Mouse (Mus musculus): ENCODE measurements at regions not wholly inside any gene's neighbourhood (a gene's known extent, or its start where the extent isn't known, plus 50 kb on each side); places are given as distances from the start of the nearest gene placed in this dataset.
A peak's percentile ranks its signal among the peaks of the same experiment; 100 is the strongest.

DNA sequence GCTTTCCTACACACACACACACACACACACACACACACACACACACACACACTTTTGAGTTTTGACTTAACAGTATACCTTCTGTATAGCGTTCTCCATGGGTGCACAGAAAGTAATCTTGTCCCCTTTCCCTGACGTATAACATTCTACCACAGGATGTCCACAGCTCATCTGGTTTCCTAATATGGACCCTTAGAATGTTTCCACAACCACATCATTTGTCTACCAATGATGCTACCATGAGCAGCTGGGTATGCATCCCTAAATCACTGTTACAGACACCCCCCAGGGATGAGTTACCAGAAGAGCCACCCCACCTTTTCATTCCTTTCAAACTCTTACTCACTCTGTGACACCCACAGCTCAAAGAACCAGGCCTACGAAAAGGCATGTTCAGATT, 166.8 kb upstream of the Rreb1 start:
- no peak for DNase-seq (ENCODE audit: low read depth, low spot score)

DNA sequence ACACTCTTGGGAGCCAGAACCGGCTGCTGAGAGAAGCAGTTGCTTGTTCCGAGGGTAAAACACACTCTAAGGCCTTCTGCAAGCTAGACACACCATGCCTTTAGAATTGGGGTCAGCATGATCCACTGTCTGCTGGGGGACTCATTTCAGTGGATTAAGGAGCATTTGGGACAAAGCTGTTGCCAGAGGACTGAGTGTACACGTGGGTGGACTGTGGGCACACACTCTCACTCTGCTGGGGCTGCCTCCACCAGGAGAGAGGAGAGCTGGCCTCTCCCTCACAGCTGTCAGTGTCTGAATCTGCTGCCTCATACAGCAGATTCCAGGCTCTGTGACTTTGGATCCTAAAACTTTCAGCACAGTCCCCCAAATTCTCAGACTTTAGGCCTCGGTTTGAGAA, 161.2 kb upstream of the Rreb1 start:
- DNase-seq (ENCODE audit: low read depth, low spot score), result peak; percentile 61

DNA sequence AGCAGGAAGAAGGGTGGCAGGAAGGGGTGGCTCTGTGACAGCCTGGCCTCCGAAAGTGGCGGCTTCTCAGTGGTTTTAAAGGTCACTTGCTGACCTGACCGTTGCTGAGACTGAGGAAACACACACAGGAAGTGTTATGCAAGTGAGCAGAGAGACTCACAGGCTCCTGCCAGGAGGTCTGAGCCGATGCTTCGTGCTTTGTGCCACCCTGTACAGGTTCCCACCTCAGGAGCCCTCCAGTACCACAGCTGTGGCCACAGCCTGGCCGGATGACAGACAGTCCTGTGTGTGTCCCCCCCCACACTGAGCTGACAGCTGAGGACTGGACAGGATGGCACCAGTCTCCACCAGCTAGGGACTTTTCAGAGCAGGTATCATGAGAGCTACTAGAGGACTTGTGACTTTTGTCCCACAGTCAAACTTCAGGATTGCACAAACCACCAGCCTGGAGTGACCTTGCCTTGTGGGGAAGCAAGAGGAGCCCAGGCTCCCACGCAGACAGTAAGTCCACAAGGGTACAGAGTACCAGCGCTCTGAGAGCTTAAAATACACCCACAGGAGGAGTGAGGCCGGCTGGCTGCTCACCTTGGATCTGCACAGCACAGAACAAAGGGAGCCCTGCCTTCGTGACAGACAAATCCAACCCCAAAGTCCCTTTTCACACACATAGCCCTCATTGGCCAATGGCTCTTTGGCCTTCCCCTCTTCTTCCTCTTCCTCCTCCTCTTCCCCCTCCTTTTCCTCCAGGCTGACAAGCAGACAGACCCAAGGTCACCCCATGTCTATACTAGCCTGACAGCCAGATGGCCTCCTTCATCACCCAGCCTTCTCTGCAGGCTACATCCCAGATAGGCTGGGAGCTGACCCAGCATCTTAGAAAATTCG, 158.1 kb upstream of the Rreb1 start:
- DNase-seq (ENCODE audit: low read depth, low spot score), result peak; percentile 41

DNA sequence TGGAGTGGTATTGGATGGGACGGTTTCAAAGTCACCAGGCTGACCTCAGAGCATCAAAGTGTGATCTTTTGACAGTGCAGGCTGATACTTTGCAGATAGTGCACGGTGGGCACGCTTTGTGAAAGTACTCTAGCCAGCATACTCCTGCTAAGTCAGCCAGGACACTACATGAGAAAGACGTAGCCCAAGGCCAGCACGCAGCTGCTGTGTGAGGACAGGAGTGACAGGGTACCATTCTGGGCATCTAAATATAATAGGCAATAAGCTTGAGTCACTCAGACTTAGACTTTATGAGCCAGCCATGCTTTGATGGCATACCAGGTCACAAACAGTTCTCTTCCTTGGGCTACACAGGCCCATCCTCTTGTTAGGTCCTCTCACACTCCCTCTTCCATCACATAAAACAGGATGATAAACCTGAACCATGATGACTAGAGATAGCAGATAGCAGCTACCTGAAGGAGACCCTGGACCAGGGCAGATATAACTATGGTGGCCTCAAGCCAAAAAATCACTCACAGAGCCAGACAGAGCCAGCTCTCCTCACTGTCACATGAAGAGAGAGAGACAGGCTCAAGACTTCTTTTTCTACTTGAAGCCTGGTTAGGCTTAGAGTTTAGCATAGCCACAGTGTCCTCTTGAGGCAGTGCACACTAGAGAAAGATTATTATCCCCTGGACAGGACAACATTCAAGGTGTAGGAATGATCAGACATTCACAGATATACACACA, 156.7 kb upstream of the Rreb1 start:
- no peak for DNase-seq (ENCODE audit: low read depth, low spot score)

DNA sequence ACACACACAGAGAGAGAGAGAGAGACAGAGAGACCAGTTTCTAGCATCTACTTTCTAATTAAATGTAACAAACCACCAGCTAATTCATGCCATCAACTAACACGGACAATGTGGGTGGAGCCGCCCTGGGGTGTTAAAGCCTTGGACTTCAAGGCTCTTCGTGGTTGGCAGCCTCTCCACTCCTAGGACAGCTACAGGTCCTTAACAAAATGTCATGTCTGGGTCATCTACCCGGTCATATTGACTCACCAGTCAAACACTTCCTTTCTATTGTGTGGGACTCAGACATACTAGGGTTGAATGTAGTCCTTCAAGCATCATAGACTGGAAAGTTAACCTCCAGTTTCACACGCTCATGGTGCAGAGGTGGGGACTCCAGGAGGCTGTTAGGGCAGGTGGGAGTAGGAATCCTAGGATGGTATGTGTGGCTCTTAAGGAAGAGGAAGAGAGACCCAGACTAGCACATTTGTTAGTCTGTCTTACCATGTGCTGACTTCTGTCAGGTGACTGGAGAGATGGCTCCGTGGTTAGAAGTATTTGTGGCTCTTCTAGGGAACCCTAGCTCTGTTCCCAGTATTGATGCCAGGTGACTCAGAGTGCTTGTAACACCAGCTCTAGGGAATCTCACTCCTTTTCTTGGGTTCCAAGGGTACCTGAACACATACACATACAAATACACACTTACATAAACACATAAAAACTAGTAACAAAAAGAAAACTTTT, 155.7 kb upstream of the Rreb1 start:
- no peak for DNase-seq (ENCODE audit: low read depth, low spot score)

DNA sequence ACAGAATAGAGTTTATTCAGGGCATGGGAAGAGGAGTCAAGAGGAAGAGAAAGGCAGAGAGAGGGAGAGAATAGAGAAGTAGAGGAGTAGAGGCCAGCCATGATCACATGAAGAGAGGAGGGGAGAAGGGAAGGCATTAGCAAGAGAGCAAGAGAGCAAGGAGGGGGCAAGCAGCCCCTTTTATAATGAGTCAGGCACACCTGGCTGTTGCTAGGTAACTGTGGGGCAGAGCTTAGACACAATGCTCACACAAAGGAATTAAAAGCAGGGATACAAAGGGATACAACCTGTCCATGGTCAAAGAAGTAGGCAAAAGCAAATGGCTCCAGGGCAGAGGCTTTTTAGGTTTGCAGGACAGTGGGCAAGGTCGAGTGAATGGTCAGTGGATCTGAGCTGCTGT, 153.5 kb upstream of the Rreb1 start:
- DNase-seq (ENCODE audit: low read depth, low spot score), result no peak

DNA sequence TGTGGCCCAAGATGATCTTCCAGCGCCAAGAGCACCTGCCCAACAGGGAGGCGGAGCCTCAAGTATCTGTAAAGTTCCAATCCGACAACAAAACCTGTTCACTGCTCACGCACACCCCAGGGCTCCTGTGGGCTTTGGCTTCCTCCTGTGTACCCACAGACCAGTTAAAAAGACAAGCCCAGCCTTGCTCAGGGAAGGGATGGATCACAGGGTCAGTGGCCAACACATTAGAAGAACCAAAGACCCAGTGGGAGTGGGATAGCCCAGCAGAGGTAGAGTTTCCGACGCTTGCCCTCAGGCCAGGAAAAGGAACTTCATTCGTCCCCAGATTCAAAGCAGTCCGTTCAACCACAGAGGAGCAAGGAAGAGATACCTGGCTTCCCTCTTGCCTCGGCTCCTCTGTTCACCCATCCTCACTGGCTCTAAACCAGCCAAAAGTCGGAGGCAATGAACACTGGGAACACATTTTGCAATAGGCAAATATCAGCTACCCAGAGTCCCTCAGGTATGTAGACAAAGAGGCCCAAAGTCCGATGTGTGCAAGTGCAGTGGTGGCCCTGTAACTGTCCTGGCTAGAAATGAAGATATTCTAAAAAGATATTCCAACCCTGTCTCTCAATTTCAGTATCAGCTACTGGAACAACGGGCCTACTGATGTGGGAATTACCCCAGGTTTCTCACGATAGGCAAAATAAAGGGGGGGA, 152.5 kb upstream of the Rreb1 start:
- DNase-seq (ENCODE audit: low read depth, low spot score), result no peak

DNA sequence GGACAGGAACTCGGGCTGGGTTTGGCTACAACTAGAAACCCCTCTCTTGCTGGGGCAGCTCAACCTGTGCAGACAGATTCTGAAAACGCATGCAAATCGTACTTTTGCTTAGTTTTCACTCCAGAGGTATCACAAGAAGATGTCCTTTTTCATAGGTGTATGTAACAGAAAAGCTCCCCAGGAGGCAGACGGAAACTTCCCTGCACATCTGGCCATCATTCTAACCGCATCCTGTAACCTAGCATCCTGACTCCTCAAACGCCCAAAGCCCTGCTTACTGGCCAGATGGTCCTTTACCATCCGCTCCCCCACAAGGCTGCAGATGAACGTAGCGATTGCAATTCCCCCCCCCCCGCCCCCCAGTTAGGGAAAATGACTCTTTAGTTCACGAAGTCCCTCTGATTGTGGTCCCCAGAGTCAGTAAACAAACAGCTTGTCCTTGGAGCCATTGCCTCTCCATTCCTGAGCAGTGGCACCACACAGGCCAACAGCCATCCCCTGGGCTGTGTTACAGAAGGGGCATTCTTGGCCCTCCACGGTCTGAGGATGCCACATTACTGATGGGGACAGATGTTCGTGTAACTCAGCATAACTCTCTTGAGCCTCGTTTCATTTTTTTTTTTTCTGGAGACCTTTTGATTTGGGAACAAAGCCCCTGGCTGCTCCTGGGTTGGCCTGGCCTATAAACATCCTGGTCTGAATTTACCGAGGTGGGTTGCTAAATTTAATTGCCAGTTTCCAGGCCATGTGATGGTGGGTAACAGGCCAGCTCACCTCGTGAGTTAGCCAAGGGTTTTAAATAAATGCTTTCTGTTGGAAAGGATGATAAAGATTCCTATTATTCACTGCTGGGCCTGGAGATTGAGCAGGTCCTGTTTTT, 149.6 kb upstream of the Rreb1 start:
- DNase-seq (ENCODE audit: low read depth, low spot score), result no peak

DNA sequence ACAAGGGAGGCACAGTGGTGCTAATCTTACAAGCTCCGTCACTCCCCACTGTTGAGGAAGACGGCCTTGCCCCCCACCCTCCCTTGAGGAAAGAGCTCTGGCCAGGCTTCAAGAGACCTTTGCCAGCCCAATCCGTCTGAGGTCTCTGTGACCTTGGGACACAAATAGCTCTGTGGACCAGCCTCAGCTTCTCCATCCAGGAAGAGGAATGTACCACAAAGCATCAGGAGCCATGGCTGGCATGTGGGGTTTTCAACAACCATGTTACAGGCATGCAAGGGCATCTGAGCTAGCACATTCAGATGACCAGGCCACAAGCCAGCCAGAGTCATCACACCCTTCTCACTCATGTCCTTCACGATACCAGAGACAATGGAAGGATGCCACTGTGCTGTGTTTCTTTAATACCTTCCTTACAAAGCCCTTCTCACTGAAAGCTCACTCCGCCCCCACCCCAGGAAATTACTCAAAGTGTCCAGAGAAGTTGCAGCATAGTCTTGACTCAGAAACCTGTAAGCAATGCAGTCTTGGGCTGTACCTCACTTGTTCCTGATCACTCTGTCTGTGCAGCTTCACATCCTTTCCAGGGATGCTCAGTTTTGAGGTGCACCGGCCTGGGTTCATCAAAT, 148.8 kb upstream of the Rreb1 start:
- no peak for DNase-seq (ENCODE audit: low read depth, low spot score)

DNA sequence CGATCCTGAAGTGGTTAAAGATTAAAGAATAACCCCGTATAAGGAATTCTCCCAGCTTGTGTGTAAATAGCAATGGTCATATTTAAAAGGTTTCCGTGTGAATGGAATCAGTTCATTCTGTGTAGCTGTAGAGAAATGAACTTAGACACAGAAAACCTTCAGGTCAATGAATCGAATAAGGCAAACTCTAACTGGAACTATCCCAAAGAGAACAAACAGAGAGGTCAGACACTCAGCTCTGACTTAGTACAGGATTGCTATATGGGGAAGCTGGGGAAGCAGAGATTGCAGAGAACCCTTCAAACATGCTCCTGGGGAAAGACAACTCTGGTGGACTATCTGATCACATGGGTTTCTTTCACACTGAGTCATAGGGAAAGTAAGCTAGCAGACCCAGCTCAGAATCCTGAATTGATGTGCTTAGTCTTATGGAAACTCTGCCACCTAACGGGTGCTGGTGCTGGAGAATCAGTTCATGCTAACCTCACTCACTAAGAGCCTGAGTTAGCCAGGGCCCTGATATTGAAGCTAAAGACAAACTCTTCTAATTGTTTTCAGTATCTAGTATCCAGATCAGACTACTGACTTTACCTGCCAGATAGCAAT, 145.3 kb upstream of the Rreb1 start:
- DNase-seq (ENCODE audit: low read depth, low spot score), result no peak

DNA sequence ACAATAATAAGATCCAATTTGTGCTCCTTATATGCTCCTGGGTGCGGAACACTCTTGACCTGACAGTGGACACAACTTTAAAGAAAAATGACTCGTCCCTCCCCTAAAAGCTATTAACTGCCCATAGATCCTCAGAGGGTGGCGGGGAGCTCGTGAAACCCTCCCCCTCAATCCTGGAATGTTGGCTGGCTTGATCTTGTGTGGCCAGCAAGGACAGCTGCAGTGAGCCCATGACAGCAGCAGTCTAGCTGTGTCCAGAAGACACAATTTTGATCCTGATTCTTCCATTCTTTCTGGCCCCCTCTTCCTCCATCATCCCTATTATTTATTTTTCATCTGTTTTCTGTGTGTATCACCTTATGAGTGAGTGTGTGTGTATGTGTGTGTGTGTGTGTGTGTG, 141.8 kb upstream of the Rreb1 start:
- DNase-seq (ENCODE audit: low read depth, low spot score), result no peak

DNA sequence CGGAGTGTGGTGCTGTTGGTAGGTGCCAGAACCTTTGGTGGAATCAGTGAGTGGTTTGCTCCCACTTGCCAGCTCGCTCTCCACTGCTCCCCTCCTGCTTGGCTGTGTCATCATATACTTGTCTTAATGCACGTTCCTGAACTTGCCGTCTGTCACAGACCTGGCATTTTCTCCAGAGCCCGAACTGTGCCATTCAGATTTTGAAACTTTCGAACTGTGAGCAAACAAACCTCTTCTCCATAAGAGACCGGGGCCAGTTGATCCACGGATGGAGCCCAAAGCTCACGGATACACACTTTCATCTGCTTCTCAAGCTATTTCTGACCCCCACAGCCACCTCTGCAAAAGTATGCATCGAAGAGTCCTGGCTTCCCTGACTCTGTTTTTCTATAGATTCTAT, 141.0 kb upstream of the Rreb1 start:
- DNase-seq (ENCODE audit: low read depth, low spot score), result no peak

DNA sequence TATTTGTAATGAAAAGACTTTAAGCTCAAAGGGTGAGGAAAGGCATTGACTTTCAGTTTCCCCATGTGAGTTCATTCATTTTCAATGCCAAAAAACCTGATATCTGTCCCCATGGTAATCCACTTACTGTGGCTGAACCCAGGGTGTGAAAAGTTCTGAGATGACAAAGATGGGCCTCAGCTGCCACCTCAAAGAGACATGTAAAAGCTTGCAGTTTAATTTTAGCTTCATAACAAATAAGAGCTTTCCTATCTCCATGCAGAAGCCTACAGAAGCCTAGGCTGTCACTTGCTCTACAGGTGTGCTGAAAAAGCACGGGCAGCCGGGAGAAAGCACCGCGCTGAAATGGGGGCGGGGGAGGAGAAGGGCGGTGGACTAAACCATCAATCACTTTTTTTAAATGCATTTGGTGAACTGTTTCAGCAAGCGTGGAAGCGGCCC, 140.1 kb upstream of the Rreb1 start:
- DNase-seq (ENCODE audit: low read depth, low spot score), result no peak

DNA sequence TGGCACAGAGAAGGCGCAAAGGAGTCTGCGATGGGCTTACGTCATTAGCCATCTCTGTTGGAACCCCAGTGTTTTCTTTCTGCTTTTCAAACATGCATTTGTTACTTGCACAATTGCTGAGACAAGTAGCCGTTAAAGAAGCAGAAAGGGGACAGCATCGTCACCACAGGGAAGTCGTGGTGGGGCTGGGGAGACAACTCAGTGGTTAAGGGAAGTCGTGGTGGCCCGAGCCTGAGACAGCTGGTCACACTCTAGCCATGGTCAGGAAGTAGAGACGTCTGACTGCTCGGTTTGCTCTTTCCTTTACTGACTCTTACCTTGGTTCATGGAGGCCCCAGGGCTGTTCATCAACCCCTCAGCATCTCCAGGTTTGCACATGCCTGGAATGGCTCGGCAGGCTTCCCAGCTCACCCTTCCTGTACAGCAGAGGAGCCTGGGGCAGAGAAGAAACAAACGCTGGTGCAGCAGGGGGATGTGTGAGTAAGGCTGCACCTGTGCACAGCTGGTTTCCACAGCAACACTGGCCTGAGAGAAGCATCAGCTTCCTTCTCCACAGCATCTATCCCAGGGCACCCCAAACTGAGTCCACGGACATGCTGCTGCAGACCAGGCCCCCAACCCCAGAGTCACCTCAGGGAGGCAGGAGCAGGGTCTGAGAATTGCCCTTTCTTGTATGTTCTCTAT, 135.6 kb upstream of the Rreb1 start:
- DNase-seq (ENCODE audit: low read depth, low spot score), result peak; percentile 45

DNA sequence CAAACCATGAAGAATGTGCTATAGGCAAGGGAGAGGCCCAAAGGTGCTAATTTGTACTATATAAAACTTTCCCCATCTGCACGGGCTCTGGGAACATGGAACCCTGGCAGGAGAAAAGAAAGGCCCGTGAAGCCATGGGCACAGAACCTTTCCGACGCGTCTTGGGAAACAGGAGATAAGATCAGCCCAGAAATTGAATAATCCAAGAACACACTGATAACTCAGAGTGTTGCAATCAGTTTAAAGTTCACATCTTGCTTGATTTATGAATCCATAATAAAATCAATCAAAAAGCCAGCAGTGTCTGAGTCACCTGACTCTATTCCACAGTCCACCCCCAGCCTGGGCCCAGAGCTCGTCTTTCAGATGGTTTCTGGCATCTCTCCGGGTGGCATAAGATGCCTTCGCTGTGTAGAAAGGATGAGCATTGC, 133.4 kb upstream of the Rreb1 start:
- DNase-seq (ENCODE audit: low read depth, low spot score), result no peak

DNA sequence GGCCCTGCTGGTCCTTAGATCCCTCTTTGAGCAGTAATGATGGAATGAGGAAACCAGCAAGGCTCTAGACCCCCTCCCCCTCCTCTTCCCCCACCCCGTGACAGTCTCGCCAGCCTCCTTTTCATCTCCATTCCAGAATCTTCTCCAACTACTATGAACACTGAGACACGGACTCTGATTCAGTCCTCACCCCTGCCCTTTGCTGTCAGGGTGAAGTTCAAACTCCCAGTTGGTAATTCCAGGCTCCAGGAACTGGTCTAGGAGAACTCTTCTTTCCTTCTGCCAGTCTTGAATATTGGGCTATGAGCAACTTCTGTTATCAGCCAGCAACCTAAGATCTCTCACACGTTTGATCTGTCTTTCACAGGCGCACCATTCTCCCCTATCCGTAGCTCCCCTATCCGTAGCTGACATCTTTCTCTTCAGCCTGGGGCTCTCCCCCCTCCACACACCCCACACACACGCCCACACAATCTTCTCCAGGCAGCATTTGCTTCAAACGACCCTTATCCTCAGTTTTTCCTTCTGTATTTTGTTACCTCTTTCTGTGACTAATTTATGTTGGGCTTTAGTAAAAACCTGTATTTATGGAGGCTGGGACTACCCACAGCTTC, 128.6 kb upstream of the Rreb1 start:
- DNase-seq (ENCODE audit: low read depth, low spot score), result no peak

DNA sequence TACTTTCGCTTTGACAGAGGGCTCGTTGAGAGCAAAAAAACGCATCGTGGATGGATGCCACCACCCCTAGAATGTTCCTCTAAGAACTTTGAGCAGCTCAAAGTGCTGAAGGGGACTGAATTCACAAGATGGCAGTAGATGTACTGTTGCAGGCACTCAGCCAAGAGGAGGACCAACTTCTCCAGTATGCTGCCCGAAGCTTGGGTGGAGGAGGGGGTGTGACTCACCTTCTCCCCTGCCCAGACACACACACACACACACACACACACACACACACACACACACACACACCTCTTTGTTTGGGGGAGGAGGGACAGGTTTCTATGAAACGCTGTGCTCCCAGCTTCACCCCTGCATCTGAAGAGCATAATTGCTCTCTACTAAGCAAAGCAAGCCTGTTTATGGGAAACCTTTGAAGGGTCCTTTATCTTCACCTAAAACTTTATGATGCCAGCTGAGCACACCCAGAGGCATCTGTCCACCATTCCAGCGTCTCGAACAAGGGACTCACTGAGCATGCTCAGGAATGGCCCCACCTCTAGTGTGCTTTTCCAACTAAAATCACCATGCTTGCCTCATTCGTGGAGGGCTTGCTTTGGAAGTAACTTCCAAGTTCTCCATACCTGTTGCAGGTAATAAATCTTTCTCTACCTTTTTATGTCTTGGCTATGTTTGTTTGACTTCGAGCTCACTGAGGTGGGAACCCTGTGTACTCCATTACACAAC, 126.8 kb upstream of the Rreb1 start:
- DNase-seq (ENCODE audit: low read depth, low spot score), result no peak

DNA sequence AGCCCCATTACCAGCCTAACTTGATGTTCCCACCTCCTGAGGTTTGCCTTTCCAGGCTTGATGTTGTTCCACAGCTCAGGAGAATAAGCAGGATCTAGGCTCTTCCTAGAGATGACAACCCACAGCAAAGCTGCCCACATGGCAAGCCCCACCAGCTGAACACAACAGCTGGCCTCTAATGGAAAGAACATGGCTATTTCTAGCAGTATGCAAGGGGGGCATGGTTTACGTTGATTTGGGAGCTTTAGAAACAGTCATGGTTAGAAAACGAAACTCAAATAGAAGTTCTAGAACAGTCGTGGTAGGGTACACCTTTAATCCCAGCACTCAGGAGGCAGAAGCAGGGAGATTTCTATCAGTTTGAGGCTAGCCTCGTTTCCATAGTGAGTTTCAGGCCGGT, 123.5 kb upstream of the Rreb1 start:
- DNase-seq (ENCODE audit: low read depth, low spot score), result no peak

Measured in brain, adult 2 months (tissue).